Mouse (Mus musculus): ENCODE measurements around the gene Igtp.
"Not testable (repeated sequence)": the region's sequence is repeated elsewhere in the genome, so short reads cannot be mapped to it uniquely, and the experiment has no call there.

Igtp gene

GRCm38 (mm10) chr11:58199229-58200037 lies at the start of gene Igtp, which contains the start of gene Irgm2:
Gene Igtp (plus strand): TSS chr11:58199556.
Gene Irgm2 (plus strand): TSS chr11:58199618.
- peak; percentile 89 for DNase-seq (ENCODE audit: low read depth, low spot score)

- DNase-seq (ENCODE audit: low read depth, low spot score) = no peak
Observed at GRCm38 (mm10) chr11:58155458-58155857, 43.9 kb upstream of the Igtp start.

- DNase-seq (ENCODE audit: low read depth, low spot score) = no peak
Observed at GRCm38 (mm10) chr11:58156871-58157270, 42.5 kb upstream of the Igtp start.

GRCm38 (mm10) chr11:58165072-58165471 lies 34.3 kb upstream of the Igtp start:
- DNase-seq (ENCODE audit: low read depth, low spot score) = peak; percentile 29

GRCm38 (mm10) chr11:58167822-58168166 lies 31.6 kb upstream of the Igtp start:
- no peak for DNase-seq (ENCODE audit: low read depth, low spot score)

- DNase-seq (ENCODE audit: low read depth, low spot score) = peak; percentile 89
Observed at GRCm38 (mm10) chr11:58168167-58168915, 31.0 kb upstream of the Igtp start, which contains the start of gene Gemin5. Gene Gemin5 (minus strand): TSS chr11:58168539.

- no peak for DNase-seq (ENCODE audit: low read depth, low spot score)
Observed at GRCm38 (mm10) chr11:58169666-58170065, 29.7 kb upstream of the Igtp start.

GRCm38 (mm10) chr11:58171459-58172091 lies 27.8 kb upstream of the Igtp start, which contains the start of gene Mrpl22:
Gene Mrpl22 (plus strand): TSS chr11:58171661.
- peak; percentile 92 for DNase-seq (ENCODE audit: low read depth, low spot score)

GRCm38 (mm10) chr11:58179563-58179962 lies 19.8 kb upstream of the Igtp start:
- peak; percentile 92 for DNase-seq (ENCODE audit: low read depth, low spot score)

- DNase-seq (ENCODE audit: low read depth, low spot score) = not testable (repeated sequence)
Observed at GRCm38 (mm10) chr11:58179986-58180385, 19.4 kb upstream of the Igtp start.

GRCm38 (mm10) chr11:58180756-58181155 lies 18.6 kb upstream of the Igtp start:
- no peak for DNase-seq (ENCODE audit: low read depth, low spot score)

GRCm38 (mm10) chr11:58183579-58183978 lies 15.8 kb upstream of the Igtp start:
- DNase-seq (ENCODE audit: low read depth, low spot score) = peak; percentile 76

- DNase-seq (ENCODE audit: low read depth, low spot score) = peak; percentile 57
Observed at GRCm38 (mm10) chr11:58189675-58190074, 9.7 kb upstream of the Igtp start.

GRCm38 (mm10) chr11:58193326-58193725 lies 6.0 kb upstream of the Igtp start:
- no peak for DNase-seq (ENCODE audit: low read depth, low spot score)

- no peak for DNase-seq (ENCODE audit: low read depth, low spot score)
Observed at GRCm38 (mm10) chr11:58193860-58194520, 5.4 kb upstream of the Igtp start.

GRCm38 (mm10) chr11:58198663-58199062 lies 693 bp upstream of the Igtp start:
- DNase-seq (ENCODE audit: low read depth, low spot score) = no peak

- no peak for DNase-seq (ENCODE audit: low read depth, low spot score)
Observed at GRCm38 (mm10) chr11:58200226-58200625, 870 bp downstream of the Igtp start.

- DNase-seq (ENCODE audit: low read depth, low spot score) = peak; percentile 51
Observed at GRCm38 (mm10) chr11:58201052-58201451, 1.7 kb downstream of the Igtp start.

GRCm38 (mm10) chr11:58210321-58210886 lies 11.0 kb downstream of the Igtp start:
- no peak for DNase-seq (ENCODE audit: low read depth, low spot score)

- DNase-seq (ENCODE audit: low read depth, low spot score) = peak; percentile 58
Observed at GRCm38 (mm10) chr11:58211062-58211681, 11.8 kb downstream of the Igtp start.

GRCm38 (mm10) chr11:58211682-58212067 lies 12.3 kb downstream of the Igtp start:
- DNase-seq (ENCODE audit: low read depth, low spot score) = peak; percentile 82
